Mouse (Mus musculus) megakaryocyte, embryonic 14.5 days (primary cell): ENCODE results near the gene Rnd1. TPM values are rescaled to one million over a fixed set of nuclear protein-coding genes. Genes with fewer than 3 reads are reported as not detected.

Source experiments
- H3K27me3 ChIP-seq: replicated peaks from 2 replicates; pipeline ENCODE3; 2012; ENCODE audit warnings: inconsistent platforms
- H3K36me3 ChIP-seq: replicated peaks from 2 replicates; pipeline ENCODE3; 2012; ENCODE audit warnings: low read length, inconsistent platforms, mixed read lengths
- H3K4me1 ChIP-seq: 2 replicates; pipeline ENCODE4 v1.6.1; 2012; ENCODE audit warnings: inconsistent platforms
- H3K4me3 ChIP-seq: replicated peaks from 2 replicates; pipeline ENCODE3; 2012; ENCODE audit warnings: moderate library complexity, mild to moderate bottlenecking, inconsistent platforms
- H3K9me3 ChIP-seq: 2 replicates; pipeline ENCODE4 v1.6.1; 2012; ENCODE audit warnings: inconsistent platforms
- FLI1 ChIP-seq: IDR thresholded peaks from 2 replicates; pipeline ENCODE4 v1.6.1; 2012; ENCODE audit warnings: low read length, inconsistent platforms, mixed read lengths
- GATA1 ChIP-seq: IDR thresholded peaks from 3 replicates; pipeline ENCODE4 v1.6.1; 2012; ENCODE audit warnings: mixed read lengths, low read length, inconsistent platforms, borderline replicate concordance
- polyA plus RNA-seq: library from polyadenylated mRNA; stranded (reverse); fragments of >175 nt; gene quantifications from 2 replicates; pipeline ENCODE4 v1.2.3, GENCODE M21; 2012; ENCODE audit warnings: low replicate concordance; ENCODE audit not compliant: insufficient read depth

Gene Rnd1
- polyA plus RNA-seq, 1 experiment: 1.2 TPM

DNA sequence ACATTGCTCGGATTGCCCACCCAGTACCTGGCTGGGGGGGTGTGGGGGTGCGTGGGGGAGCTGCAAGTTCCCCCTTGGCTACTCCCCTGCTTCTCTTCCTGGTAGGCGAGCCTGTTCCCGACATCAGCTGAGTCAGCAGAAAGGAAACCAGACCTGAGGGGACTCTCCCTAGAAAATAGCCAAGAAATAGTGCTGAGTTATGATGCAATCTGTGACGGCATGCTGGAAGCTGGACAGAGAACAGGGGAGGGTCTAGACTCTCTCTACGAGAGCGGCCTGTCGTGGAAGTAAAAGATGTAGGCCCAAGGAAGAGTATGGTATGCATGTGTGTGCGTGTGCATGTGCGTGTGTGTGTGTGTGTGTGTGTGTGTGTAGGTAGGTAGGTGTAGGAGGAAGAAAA is 5.9 kb upstream of the Rnd1 start:
- H3K27me3 ChIP-seq: peaks cover 29% of the 10 kb centered on the region
- no peak for TF ChIP-seq FLI1
- no peak for TF ChIP-seq GATA1
- H3K4me3 ChIP-seq: peak overlapping the region; percentile 28
- peaks cover 24% of the 10 kb centered on the region for H3K4me1 ChIP-seq
- peaks cover 7% of the 10 kb centered on the region for H3K9me3 ChIP-seq
- H3K36me3 ChIP-seq: no peaks in the 10 kb centered on the region

DNA sequence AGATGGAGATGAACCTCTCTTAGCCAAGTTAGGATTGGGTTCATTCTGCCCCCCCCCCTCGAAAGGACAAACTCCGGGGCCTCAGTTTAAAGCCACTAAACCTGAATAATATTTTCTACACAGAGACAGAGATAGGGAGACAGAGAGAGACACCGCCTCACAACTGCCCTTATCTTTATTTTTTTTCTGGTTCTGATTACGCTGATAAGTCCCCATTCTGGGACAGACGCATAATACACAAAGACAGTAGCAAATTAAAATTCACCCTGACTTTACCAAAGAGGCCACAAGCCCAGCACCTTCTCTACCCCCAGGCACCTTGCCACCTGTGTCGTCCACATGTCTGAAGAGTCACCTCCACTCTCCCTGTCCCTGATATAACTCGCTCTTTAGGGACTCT is 4.4 kb upstream of the Rnd1 start:
- Histone ChIP-seq H3K4me1 (peaks cover 39% of the 10 kb centered on the region), H3K4me3 (no peak overlapping the region), H3K27me3 (peaks cover 37% of the 10 kb centered on the region), H3K9me3 (peaks cover 4% of the 10 kb centered on the region), H3K36me3 (no peaks in the 10 kb centered on the region)
- TF ChIP-seq FLI1 (no peak), GATA1 (no peak)

DNA sequence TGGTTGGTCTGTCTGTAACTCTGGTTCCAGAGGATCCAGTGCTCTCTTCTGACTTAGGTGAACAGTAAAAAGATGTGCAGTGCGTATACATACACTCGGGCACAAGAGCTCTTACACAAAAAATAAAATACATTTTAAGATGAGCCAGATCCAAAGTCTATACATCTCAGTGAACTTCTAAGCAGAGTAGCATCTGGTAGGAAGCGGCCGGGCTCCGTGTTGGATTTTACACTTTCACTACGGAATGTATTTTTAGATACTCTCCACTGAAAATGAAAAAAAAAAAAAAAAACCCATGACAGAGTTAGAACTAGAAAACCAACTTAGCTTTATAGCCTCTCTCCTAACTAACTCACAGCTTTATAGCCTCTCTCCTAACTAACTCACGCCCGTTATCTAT is 3.4 kb upstream of the Rnd1 start:
- no peak for TF ChIP-seq GATA1
- Histone ChIP-seq H3K27me3 (peaks cover 45% of the 10 kb centered on the region), H3K4me3 (no peak overlapping the region), H3K4me1 (peaks cover 49% of the 10 kb centered on the region), H3K9me3 (no peaks in the 10 kb centered on the region), H3K36me3 (no peaks in the 10 kb centered on the region)

DNA sequence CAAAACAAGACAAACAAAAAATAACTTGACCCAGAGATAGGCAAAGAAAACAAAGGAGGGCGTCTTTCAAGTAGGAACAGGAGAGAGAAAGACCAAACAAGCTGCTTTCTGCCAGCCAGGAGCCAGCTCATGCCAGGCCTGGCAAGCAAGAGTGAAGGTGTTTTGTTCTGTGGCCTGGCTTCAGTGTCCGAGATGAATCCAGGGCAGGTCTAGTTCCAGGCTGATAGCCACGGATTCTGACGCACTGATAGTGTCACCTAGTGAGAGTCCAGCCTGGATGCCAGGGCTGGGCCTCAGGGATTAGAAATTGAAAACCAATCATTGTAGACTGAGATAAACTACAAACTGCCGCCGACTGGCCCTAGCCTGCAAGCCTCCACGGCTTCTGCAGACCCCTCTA is 716 bp upstream of the Rnd1 start:
- Histone ChIP-seq H3K27me3 (peaks cover 66% of the 10 kb centered on the region), H3K4me1 (peaks cover 50% of the 10 kb centered on the region), H3K36me3 (no peaks in the 10 kb centered on the region), H3K9me3 (no peaks in the 10 kb centered on the region), H3K4me3 (no peak overlapping the region)
- TF ChIP-seq GATA1 (no peak), FLI1 (no peak)

DNA sequence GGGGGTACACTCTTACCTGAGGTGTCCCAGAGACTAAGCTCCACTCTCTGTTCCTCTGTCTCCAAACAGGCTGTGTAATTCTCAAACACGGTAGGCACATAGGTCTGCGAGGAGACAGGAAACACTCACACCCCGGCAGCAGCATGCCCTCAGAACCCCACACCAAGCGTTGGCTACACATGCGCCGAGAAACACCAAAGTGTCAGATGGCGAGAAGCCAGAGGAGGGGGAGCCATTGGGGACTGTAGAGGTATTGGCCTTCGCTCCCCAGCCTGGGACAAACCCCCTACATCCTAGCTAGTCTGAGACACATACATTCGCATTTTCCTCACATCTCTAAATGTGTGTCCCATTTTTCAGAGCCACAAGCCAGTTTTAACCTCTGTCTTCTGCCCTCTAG is 790 bp downstream of the Rnd1 start:
- H3K27me3 ChIP-seq: peaks cover 61% of the 10 kb centered on the region
- H3K4me3 ChIP-seq: peak overlapping the region; percentile 95
- H3K9me3 ChIP-seq: no peaks in the 10 kb centered on the region
- no peaks in the 10 kb centered on the region for H3K36me3 ChIP-seq
- no peak for TF ChIP-seq FLI1
- TF ChIP-seq GATA1: no peak
- peaks cover 52% of the 10 kb centered on the region for H3K4me1 ChIP-seq

DNA sequence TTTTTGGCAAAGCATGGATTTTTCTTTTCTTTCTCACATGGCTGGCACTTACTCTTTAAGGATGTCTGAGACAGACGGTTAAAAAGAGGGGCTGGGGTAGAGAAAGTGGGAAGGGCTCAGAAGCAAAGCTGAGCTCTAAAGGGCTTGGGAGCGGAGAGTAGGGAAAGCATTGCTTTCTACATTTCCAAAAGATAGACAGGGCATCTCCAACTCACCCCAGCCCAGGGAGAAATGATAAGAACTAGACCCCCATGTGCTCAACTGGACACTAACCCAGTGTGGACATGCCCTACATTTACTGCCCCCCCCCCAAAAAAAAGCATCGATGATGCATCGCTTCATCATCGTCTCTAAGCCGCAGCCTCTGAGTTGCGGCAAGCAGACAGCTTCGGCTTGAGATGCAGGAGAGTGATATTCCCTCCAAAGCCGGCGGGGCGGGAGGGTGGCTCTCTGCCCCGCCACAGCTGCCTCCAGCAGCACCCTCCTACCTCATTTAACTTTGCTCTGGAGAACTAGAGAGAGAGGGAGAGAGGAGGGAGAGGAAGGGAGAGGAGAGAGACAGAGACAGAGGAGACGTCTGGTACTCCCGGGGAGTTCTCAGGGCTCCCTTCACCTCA is 1.5 kb downstream of the Rnd1 start:
- peaks cover 57% of the 10 kb centered on the region for H3K27me3 ChIP-seq
- H3K9me3 ChIP-seq: no peaks in the 10 kb centered on the region
- H3K36me3 ChIP-seq: no peaks in the 10 kb centered on the region
- H3K4me1 ChIP-seq: peaks cover 52% of the 10 kb centered on the region
- H3K4me3 ChIP-seq: peak overlapping the region; percentile 72
- TF ChIP-seq GATA1: no peak
- TF ChIP-seq FLI1: no peak

DNA sequence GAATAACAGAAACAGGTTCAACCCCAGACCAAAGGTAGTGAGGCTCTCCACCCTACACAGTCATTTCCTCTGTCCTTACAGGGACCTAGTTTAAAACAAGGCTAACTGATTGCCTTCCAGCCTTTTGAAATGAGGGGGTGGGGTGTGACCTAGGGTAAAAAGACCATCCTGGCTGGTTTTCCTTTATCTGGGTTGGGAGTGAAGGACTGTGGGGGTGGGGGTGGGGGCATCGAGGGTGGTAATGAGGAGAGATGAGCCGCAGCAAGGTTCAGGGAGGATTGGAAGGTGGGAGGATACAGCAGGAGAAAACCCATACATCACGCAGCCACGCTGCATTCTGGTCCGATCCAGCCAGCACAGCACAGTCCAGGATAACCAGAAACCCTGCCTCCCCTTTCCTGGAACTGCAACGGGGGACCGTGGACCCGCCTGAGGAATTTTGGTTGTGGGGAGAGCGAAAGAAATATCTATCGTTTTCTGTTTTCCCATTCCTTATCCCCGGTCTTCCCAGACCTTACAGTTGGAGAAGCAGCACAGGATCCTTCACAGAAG is 2.2 kb downstream of the Rnd1 start:
- peaks cover 62% of the 10 kb centered on the region for H3K27me3 ChIP-seq
- H3K36me3 ChIP-seq: no peaks in the 10 kb centered on the region
- peak overlapping the region; percentile 77 for H3K4me3 ChIP-seq
- H3K9me3 ChIP-seq: no peaks in the 10 kb centered on the region
- TF ChIP-seq GATA1: no peak
- no peak for TF ChIP-seq FLI1
- peaks cover 59% of the 10 kb centered on the region for H3K4me1 ChIP-seq

DNA sequence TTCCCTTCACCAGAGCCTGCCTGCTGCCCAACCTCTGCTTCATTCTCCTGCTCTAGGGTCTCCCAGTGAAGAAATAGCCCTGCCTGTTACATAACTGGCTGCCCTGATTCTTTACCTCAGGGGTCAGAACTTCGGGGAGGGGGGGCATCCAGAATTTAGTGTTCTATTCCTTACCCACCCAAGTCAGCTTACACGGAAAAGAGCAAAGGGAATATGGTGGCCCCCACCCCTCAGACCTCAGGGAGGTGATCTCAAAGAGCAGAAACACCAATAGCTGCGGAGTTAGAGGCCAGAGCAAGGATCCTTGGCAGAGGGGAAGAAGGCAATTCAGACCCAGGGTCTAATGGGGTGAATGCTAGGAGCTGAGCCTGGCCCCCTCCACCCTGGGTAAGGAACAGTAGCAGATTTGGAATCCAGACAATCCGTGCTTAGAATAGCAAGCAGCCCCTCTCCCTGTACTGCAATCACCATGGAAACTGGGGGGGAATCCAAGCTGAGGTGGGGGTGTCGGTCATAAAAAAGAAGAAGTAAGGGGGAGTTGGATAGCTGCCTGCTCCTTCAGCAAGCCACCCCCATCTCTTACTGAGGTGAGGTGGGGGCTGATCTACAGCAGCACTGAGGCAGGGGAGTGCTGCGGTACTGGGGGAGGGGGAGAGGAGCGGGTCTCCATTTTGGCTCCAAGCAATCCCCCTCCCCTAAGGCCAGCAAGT is 2.8 kb downstream of the Rnd1 start:
- Histone ChIP-seq H3K4me3 (no peak overlapping the region), H3K36me3 (no peaks in the 10 kb centered on the region), H3K4me1 (peaks cover 61% of the 10 kb centered on the region), H3K9me3 (no peaks in the 10 kb centered on the region), H3K27me3 (peaks cover 57% of the 10 kb centered on the region)
- no peak for TF ChIP-seq GATA1
- no peak for TF ChIP-seq FLI1

DNA sequence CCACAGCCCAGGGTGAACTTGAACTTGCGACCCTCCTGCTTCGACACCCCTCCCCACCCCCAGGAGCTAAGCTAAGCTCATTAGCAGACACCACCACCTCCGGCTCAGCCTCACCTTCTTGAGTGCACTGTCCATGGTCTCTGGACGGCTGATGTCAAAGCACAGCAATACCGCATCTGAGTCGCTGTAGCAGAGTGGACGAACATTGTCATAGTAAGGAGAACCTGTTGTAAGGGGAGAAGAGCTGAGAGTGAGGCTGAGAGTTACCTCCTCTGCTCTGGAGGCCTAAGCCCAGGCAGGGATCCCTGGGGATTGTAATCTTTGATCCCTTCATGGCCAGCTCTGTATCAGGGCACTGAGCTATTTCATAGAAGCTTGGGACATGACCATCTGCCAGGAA is 3.5 kb downstream of the Rnd1 start:
- TF ChIP-seq GATA1 (no peak), FLI1 (no peak)
- H3K4me3 ChIP-seq: no peak overlapping the region
- peaks cover 65% of the 10 kb centered on the region for H3K4me1 ChIP-seq
- H3K36me3 ChIP-seq: no peaks in the 10 kb centered on the region
- H3K9me3 ChIP-seq: no peaks in the 10 kb centered on the region
- H3K27me3 ChIP-seq: peaks cover 53% of the 10 kb centered on the region

DNA sequence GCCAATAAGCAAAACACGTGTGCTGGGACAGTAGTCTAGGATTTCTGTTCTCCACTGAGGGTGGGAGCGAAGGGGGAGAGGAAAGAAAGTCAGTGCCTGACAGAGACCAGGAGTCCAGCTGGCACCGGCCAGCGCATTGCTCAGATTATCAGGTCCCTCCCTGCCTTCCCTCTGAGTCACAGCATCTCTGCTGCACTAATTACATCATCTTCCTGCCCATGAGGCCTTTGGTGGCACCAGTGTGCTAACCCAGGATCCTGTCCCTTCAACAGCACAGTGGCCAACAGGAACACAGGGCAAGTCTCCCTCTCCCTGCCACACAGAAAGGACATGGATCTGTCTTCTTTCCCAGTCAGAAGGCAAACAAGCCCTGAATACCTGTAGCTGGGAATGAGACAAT is 4.7 kb downstream of the Rnd1 start:
- Histone ChIP-seq H3K9me3 (no peaks in the 10 kb centered on the region), H3K36me3 (no peaks in the 10 kb centered on the region), H3K4me3 (peak overlapping the region; percentile 7), H3K4me1 (peaks cover 59% of the 10 kb centered on the region), H3K27me3 (peaks cover 47% of the 10 kb centered on the region)
- TF ChIP-seq GATA1 (no peak), FLI1 (no peak)
